Mouse (Mus musculus) megakaryocyte-erythroid progenitor cell, adult 5 weeks (primary cell): Measurements from ENCODE around the gene Dnajc10. TPM values are rescaled to one million over a fixed set of nuclear protein-coding genes. Genes with fewer than 3 reads are reported as not detected.

ENCODE experiments used
- polyA plus RNA-seq: library from polyadenylated mRNA; stranded (reverse); fragments of >175 nt; gene quantifications from 2 replicates; pipeline ENCODE4 v1.2.3, GENCODE M21; 2012

The Dnajc10 gene
- polyA plus RNA-seq = 33.2 and 40.4 TPM in 2 replicates

DNA sequence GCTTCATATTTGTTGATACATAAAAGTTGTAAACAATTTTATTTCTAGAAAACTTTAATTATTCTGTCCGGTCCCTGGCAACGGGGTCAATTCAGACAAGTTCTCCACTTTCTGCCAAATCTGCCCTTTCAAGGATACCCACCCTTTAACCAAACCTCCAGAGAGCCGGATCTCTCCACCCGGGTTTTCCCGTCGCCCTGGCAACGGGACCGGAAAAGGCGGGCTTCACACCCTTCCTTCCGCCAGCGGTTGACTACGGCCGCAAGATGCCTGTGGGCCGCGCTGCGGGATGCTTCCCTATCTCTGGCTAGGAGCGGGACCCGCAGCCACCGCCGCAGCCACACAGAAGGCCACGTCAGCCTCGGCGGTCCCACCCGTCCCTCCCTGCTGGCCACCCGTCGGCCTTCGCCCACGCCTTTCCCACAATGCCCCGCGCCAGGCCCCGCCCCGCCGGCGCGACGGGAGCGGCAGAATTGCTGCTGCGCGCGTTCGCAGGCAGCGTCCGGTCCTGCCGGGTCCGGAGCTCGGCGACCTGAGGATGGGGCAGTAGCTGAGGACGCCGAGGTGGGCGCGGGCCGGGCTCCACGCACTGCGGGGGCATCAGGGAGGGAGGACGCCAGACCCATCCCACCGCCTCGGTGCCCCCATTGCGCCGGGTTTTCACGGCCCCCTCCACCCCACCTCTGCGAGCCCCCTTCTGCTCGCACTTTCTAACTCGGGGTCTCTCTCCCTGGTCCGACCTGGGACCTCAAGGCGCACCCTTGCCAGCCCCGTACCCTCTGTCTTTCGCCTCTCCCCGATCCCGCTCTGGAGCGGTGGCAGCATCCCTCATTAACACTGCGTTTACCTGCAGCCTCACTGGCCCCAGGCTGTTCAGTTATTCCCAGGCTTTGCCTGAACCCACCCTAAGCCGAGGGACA is at the start of gene Dnajc10:
Gene Dnajc10, plus strand, starts transcription at position 225 of the 920 bp plus-strand sequence.

GRCm38 (mm10) chr2:80292172-80292571 is 23.1 kb upstream of the Dnajc10 start, which contains the start of gene Prdx6b:
Gene Prdx6b, plus strand, starts transcription at chr2:80292472.

Other genes with a start within 250 kb of the Dnajc10 start
- not detected in 2 replicates for gene Pde1a, start 186.0 kb upstream of the Dnajc10 start, polyA plus RNA-seq
- not detected in 2 replicates for gene Prdx6b, start 23.0 kb upstream of the Dnajc10 start, polyA plus RNA-seq
- 0.03 and 0.05 TPM in 2 replicates for gene Frzb, start 132.2 kb downstream of the Dnajc10 start, polyA plus RNA-seq